Mouse (Mus musculus): ENCODE measurements at regions not wholly inside any gene's neighbourhood (a gene's known extent, or its start where the extent isn't known, plus 50 kb on each side); places are given as distances from the start of the nearest gene placed in this dataset.
"Not testable (repeated sequence)": the region's sequence is repeated elsewhere in the genome, so short reads cannot be mapped to it uniquely, and the experiment has no call there.

DNA sequence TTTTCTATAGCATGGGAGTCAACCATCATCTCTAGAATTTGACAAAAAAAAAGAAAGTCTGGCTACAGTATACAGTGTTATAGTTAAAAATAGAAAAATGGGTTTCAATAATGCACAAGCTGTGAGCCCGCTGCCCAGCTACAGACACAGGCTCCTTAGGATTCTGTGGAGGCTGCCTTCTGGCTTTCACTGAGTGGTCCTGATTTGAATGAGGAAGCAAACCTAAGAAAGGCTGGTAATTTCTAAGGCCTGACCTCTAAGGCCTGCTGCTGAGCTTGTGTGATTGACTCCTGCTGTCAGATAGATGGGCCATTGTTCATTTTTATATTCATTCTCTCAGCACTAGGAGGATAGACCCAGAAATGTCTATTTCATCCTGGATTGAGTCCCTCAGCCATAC, 67.7 kb downstream of the Alg10b start:
- DNase-seq (ENCODE audit: low spot score in 2 of 2) = no peak
- intact Hi-C loops (cut with DNase I) = no loop called here

DNA sequence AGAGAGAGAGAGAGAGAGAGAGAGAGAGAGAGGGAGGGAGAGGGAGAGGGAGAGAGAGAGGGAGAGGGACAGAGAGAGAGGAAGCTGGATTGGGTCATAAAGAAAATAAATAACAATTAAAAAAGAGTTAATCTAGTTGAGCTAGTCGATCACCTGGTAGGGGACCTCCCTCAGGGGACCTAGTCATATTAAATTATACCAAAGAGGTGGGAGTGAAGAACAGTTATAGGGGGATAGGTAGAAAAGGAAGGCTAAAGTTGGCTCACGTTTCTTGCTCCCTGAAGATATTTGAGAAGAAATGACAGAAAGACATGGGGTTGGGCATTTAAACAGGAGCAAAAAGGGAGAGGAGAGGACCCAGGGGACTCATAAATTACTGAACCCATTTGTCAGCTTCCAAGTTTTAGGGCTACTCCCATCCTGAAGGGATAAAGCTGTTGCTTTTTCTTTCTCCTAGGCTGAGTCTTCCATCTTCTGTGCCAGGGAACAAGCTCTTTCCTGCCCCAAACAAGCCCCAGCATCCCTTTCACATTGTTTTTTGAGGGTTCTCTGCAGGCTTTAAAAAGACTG, 70.3 kb downstream of the Alg10b start:
- intact Hi-C loops (cut with DNase I) = no loop called here
- no peak for DNase-seq (ENCODE audit: low spot score in 2 of 2)

- intact Hi-C loops (cut with DNase I) = no loop called here
Observed at GRCm38 (mm10) chr15:90298566-90298965, 74.5 kb downstream of the Alg10b start.

GRCm38 (mm10) chr15:90303393-90303792, 79.3 kb downstream of the Alg10b start:
- intact Hi-C loops (cut with DNase I) = no loop called here
- peak; percentile 29 to 58 for DNase-seq (ENCODE audit: low spot score in 2 of 2)

More at GRCm38 (mm10) chr15:90298566-90298965, 74.5 kb downstream of the Alg10b start:
- DNase-seq (ENCODE audit: low spot score in 2 of 2) = no peak

- intact Hi-C loops (cut with DNase I) = no loop called here
- no peak for DNase-seq (ENCODE audit: low spot score in 2 of 2)
Observed at GRCm38 (mm10) chr15:90305051-90305450, 80.9 kb downstream of the Alg10b start.

- no peak for DNase-seq (ENCODE audit: low spot score in 2 of 2)
- intact Hi-C loops (cut with DNase I) = no loop called here
Observed at GRCm38 (mm10) chr15:90306866-90307265, 82.8 kb downstream of the Alg10b start.

DNA sequence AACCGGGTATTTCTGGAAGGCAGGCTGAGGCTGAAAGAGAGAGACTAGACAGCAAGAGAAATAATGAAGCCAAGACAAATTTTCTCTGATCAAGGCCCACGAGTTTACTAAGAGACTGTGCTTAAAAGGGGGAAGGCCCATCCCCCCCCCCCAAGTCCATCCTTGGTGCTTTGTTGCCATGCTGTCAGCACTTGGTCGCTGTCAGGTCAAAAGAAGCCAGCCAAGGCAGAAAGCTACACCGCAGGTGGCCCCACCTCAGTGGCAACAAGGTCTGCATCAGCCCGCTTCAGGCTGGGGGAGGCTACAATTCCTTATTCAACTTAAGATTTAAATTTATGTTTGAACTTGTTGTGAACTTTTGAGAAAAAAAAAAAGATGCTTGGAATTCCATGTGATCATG, 84.3 kb downstream of the Alg10b start:
- DNase-seq (ENCODE audit: low spot score in 2 of 2); intact Hi-C loops (cut with DNase I): not testable (repeated sequence)

GRCm38 (mm10) chr15:90308869-90309268, 84.8 kb downstream of the Alg10b start:
- intact Hi-C loops (cut with DNase I) = no loop called here
- no peak for DNase-seq (ENCODE audit: low spot score in 2 of 2)

DNA sequence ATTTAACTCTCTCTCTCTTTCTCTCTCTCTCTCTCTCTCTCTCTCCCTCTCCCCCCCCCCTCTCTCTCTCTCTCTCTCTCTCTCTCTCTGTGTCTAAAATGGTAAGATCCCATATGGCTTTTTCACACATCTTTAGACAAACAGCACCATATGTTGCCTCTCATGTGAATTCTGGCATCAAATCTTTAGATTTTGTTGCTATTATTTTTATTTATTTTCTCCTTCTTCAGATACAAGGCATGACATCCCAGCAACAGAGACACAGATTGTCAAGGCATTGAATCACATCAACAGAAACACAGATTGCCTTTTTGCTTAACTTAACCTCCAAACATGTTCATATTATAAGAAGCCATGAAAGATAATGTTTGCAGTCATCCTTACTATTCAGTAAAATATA, 85.6 kb downstream of the Alg10b start:
- intact Hi-C loops (cut with DNase I) = no loop called here
- no peak for DNase-seq (ENCODE audit: low spot score in 2 of 2)

DNA sequence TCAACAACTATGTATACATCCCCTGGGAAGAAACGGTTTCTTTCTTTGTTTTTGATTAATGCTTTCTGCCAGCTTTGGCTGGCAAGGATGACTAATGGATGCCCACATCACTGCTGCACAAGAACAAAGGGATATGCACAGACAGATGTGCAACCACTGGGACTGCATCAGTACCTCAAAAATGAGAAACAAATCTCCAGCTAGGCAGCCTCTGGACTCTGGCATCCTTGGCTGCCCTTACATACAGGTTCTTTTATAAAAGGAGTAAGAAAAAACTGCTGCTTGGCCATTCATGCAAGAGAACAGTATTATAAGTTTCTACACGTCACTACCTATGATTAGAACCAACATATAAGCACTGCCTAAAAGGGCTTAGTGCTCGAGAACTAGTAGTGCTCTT, 97.7 kb downstream of the Alg10b start:
- DNase-seq (ENCODE audit: low spot score in 2 of 2) = no peak
- intact Hi-C loops (cut with DNase I) = no loop called here

GRCm38 (mm10) chr15:90333275-90333674, 109.2 kb downstream of the Alg10b start:
- no peak for DNase-seq (ENCODE audit: low spot score in 2 of 2)
- intact Hi-C loops (cut with DNase I) = no loop called here

GRCm38 (mm10) chr15:90333766-90334165, 109.7 kb downstream of the Alg10b start:
- intact Hi-C loops (cut with DNase I) = no loop called here
- no peak for DNase-seq (ENCODE audit: low spot score in 2 of 2)

GRCm38 (mm10) chr15:90334406-90334805, 110.3 kb downstream of the Alg10b start:
- no peak for DNase-seq (ENCODE audit: low spot score in 2 of 2)
- intact Hi-C loops (cut with DNase I) = no loop called here

DNA sequence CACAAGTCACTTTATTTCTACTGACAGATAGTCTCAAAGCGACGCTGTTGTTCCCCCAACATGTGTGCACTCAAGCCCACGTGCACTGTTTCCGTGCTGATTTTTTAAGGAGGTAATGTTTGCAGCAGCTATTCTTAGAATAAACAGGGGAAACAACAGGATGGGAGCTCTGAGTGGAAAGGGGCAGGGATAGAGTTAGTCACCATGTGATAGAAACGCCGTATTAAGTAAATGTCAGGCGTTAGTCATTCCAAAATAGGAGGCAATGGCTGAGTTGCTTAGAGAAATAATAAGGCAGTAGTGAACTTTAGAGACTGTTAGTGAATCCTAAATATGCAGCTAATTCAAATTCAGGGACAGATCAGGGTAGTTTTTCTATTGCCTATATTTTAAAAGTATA, 111.4 kb downstream of the Alg10b start:
- DNase-seq (ENCODE audit: low spot score in 2 of 2) = no peak
- intact Hi-C loops (cut with DNase I) = no loop called here

GRCm38 (mm10) chr15:90340089-90340488, 116.0 kb downstream of the Alg10b start:
- intact Hi-C loops (cut with DNase I) = no loop called here
- no peak for DNase-seq (ENCODE audit: low spot score in 2 of 2)

DNA sequence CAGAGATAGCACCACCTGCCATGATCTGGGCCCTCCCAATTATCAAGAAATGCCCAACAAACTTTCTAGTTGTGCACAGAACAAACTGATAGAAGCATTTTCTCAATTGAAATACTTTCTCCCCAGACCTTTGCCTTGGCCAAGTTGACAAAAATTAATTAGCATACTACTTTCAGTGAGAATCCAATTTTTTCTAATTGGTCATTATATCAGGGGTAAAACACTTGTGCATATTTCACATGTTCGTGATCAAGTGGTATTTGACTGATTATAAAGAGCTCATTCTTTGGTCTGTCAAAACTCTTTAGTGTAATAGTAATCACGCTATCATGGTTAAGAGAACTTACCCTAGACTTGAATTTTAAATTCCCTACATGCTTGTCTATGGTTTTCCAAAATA, 117.2 kb downstream of the Alg10b start:
- intact Hi-C loops (cut with DNase I) = no loop called here
- DNase-seq (ENCODE audit: low spot score in 2 of 2) = no peak

- intact Hi-C loops (cut with DNase I) = no loop called here
- DNase-seq (ENCODE audit: low spot score in 2 of 2) = no peak
Observed at GRCm38 (mm10) chr15:90343771-90344170, 119.7 kb downstream of the Alg10b start.

GRCm38 (mm10) chr15:90344956-90345355, 120.8 kb downstream of the Alg10b start:
- intact Hi-C loops (cut with DNase I) = no loop called here
- no peak for DNase-seq (ENCODE audit: low spot score in 2 of 2)

- no peak for DNase-seq (ENCODE audit: low spot score in 2 of 2)
- intact Hi-C loops (cut with DNase I) = no loop called here
Observed at GRCm38 (mm10) chr15:90346162-90346561, 122.1 kb downstream of the Alg10b start.

DNA sequence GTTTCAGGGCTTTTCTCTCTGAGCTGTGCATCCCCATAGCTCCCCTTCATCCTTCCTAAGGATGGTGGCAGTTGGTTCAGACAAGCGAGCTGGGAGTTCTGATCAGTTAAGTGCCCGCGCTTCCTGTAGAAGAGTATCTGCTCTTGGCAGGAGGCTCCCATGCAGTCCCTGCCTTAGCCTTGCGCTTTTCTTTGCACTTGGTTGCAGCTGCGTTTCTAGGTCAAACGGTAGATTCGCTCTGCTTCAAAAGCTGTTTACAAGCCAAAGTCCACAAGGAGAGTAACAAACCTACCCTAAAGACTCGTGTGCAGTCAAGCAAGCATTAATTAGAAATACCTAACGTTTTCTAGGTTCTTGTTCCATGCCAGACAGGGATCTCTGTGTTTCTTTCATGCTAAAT, 122.6 kb downstream of the Alg10b start:
- DNase-seq (ENCODE audit: low spot score in 2 of 2) = no peak
- intact Hi-C loops (cut with DNase I) = no loop called here

GRCm38 (mm10) chr15:90351898-90352297, 127.8 kb downstream of the Alg10b start:
- intact Hi-C loops (cut with DNase I) = no loop called here

DNA sequence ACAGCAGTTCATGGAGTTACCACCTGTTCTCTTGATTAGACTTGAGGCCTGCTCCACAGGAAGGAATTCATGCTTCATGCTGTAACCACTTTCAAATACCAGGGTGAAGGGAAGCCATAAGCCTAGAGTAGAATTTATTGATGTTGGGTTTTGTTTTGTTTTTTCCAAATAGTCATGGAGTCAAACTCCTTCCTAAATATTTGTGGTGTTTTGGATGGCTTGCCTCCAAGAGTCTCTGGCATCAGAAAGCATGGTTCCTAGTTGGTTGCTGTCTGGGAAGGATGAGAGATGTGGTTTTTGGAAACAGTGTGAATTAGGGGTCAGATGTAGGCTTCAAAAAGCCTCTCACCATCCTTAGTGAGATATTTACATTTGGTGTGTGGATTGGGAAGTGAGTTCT, 141.5 kb downstream of the Alg10b start:
- intact Hi-C loops (cut with DNase I) = no loop called here
- no peak for DNase-seq (ENCODE audit: low spot score in 2 of 2)

More at GRCm38 (mm10) chr15:90351898-90352297, 127.8 kb downstream of the Alg10b start:
- DNase-seq (ENCODE audit: low spot score in 2 of 2) = no peak

All from left cerebral cortex, postnatal 14 days (tissue).